Mouse (Mus musculus) midbrain, embryonic 10.5 days (tissue): ENCODE data around the gene Rhox4a2. TPM values are rescaled to one million over a fixed set of nuclear protein-coding genes. Genes with fewer than 3 reads are reported as not detected.
"Not testable (repeated sequence)": the region's sequence is repeated elsewhere in the genome, so short reads cannot be mapped to it uniquely, and the experiment has no call there.

Experiments used
- DNase-seq: peaks from one replicate; pipeline ENCODE4 v3.0.0-alpha.2; 2017; ENCODE audit warnings: low spot score
- H3K27ac ChIP-seq: fragments of 300-500 bp; sonication (generic); replicated peaks from 2 replicates; pipeline ENCODE4 v1.5.1; 2016; ENCODE audit warnings: mild to moderate bottlenecking
- H3K27me3 ChIP-seq: fragments of 300-500 bp; sonication (generic); 2 replicates; pipeline ENCODE4 v1.6.1; 2016; ENCODE audit warnings: low read depth, mild to moderate bottlenecking; ENCODE audit not compliant: poor library complexity, severe bottlenecking
- H3K36me3 ChIP-seq: fragments of 300-500 bp; sonication (generic); 2 replicates; pipeline ENCODE4 v1.6.1; 2016; ENCODE audit warnings: mild to moderate bottlenecking, moderate library complexity
- H3K4me1 ChIP-seq: fragments of 300-500 bp; sonication (generic); 2 replicates; pipeline ENCODE4 v1.6.1; 2016
- H3K4me3 ChIP-seq: fragments of 300-500 bp; sonication (generic); 2 replicates; pipeline ENCODE4 v1.5.1; 2016; ENCODE audit warnings: mild to moderate bottlenecking, moderate library complexity
- H3K9me3 ChIP-seq: fragments of 300-500 bp; sonication (generic); replicated peaks from 2 replicates; pipeline ENCODE4 v1.6.1; 2016; ENCODE audit warnings: mild to moderate bottlenecking
- WGBS: fragments of 180-500 bp; shearing (Covaris S2); methylation state at CpG from one replicate; pipeline ENCODE4 v1.1.7; 2016; 5-methylcytosine and 5-hydroxymethylcytosine counted together
- polyA plus RNA-seq: library from polyadenylated mRNA; unstranded; fragments of >200 nt; fragmentation: Nextera tagmentation; extraction: Ambion mirVana; gene quantifications from 2 replicates; pipeline ENCODE4 v1.2.1, GENCODE M21; 2016

Rhox4a2 gene
- polyA plus RNA-seq, result 0.20 and 0.21 TPM in 2 replicates

GRCm38 (mm10) chrX:37390548-37390947, at the start of gene Rhox4a2:
Gene Rhox4a2, plus strand, starts transcription at chrX:37390848.
- H3K27me3 ChIP-seq, H3K4me1 ChIP-seq, H3K9me3 ChIP-seq, DNase-seq, H3K4me3 ChIP-seq, H3K36me3 ChIP-seq, H3K27ac ChIP-seq: not testable (repeated sequence)
- 96% methylated on average over 9 of the region's 16 CpGs for WGBS

GRCm38 (mm10) chrX:37379728-37380127, 10.9 kb upstream of the Rhox4a2 start, which contains the start of gene Rhox3a2:
Gene Rhox3a2, plus strand, starts transcription at chrX:37380028.
- not testable (repeated sequence) for H3K4me3 ChIP-seq, DNase-seq, H3K4me1 ChIP-seq, H3K9me3 ChIP-seq, H3K27me3 ChIP-seq, H3K27ac ChIP-seq, H3K36me3 ChIP-seq
- WGBS, result no CpG with 5 or more reads among the region's 1 CpGs

GRCm38 (mm10) chrX:37411767-37412166, 21.1 kb downstream of the Rhox4a2 start, which contains the start of gene Rhox2b:
Gene Rhox2b, plus strand, starts transcription at chrX:37412067.
- not testable (repeated sequence) for H3K36me3 ChIP-seq, H3K9me3 ChIP-seq, H3K4me1 ChIP-seq, H3K27ac ChIP-seq, H3K4me3 ChIP-seq, H3K27me3 ChIP-seq, DNase-seq
- no CpG with 5 or more reads among the region's 9 CpGs for WGBS

GRCm38 (mm10) chrX:37432194-37432593, 41.5 kb downstream of the Rhox4a2 start, which contains the start of gene Rhox4b:
Gene Rhox4b, plus strand, starts transcription at chrX:37432494.
- not testable (repeated sequence) for DNase-seq, H3K4me3 ChIP-seq, H3K9me3 ChIP-seq, H3K36me3 ChIP-seq, H3K4me1 ChIP-seq, H3K27me3 ChIP-seq, H3K27ac ChIP-seq
- WGBS, result 91% methylated on average over 15 of the region's 15 CpGs

Other genes starting within 250 kb of the Rhox4a2 start
- gene Akap14, start 222.0 kb upstream of the Rhox4a2 start, polyA plus RNA-seq, result 0.15 and 0.31 TPM in 2 replicates
- gene Ndufa1, start 199.7 kb upstream of the Rhox4a2 start, polyA plus RNA-seq, result 401 and 420 TPM in 2 replicates
- gene Rnf113a1, start 199.6 kb upstream of the Rhox4a2 start, polyA plus RNA-seq, result 13.0 and 14.1 TPM in 2 replicates
- not detected in 2 replicates for gene Gm9, start 179.8 kb upstream of the Rhox4a2 start, polyA plus RNA-seq
- gene Rhox1, start 168.6 kb upstream of the Rhox4a2 start, polyA plus RNA-seq, result not detected in 2 replicates
- 0.26 TPM in 1 of 2 replicates, not detected in the other for gene Rhox2a, start 145.9 kb upstream of the Rhox4a2 start, polyA plus RNA-seq
- not detected in 2 replicates for gene Rhox3a, start 140.9 kb upstream of the Rhox4a2 start, polyA plus RNA-seq
- gene Rhox4a, start 125.5 kb upstream of the Rhox4a2 start, polyA plus RNA-seq, result not detected in 2 replicates
- gene Rhox3a2, start 10.8 kb upstream of the Rhox4a2 start, polyA plus RNA-seq, result not detected in 2 replicates
- not detected in 2 replicates for gene Rhox2b, start 21.2 kb downstream of the Rhox4a2 start, polyA plus RNA-seq
- 0.20 and 0.48 TPM in 2 replicates for gene Rhox4b, start 41.6 kb downstream of the Rhox4a2 start, polyA plus RNA-seq
- gene Rhox2c, start 62.8 kb downstream of the Rhox4a2 start, polyA plus RNA-seq, result 0.57 TPM in 1 of 2 replicates, not detected in the other
- not detected in 2 replicates for gene Rhox3c, start 67.7 kb downstream of the Rhox4a2 start, polyA plus RNA-seq
- not detected in 2 replicates for gene Rhox4c, start 89.5 kb downstream of the Rhox4a2 start, polyA plus RNA-seq
- gene Rhox2d, start 102.6 kb downstream of the Rhox4a2 start, polyA plus RNA-seq, result not detected in 2 replicates
- 0.14 TPM in 1 of 2 replicates, not detected in the other for gene Rhox4d, start 123.5 kb downstream of the Rhox4a2 start, polyA plus RNA-seq
- 0.25 TPM in 1 of 2 replicates, not detected in the other for gene Rhox2e, start 139.6 kb downstream of the Rhox4a2 start, polyA plus RNA-seq
- gene Rhox3e, start 151.2 kb downstream of the Rhox4a2 start, polyA plus RNA-seq, result not detected in 2 replicates
- not detected in 2 replicates for gene Rhox4e, start 166.6 kb downstream of the Rhox4a2 start, polyA plus RNA-seq
- 0.24 TPM in 1 of 2 replicates, not detected in the other for gene Rhox2f, start 180.6 kb downstream of the Rhox4a2 start, polyA plus RNA-seq
- gene Rhox3f, start 190.1 kb downstream of the Rhox4a2 start, polyA plus RNA-seq, result not detected in 2 replicates
- gene Rhox4f, start 216.9 kb downstream of the Rhox4a2 start, polyA plus RNA-seq, result not detected in 2 replicates
- gene Rhox3g, start 237.8 kb downstream of the Rhox4a2 start, polyA plus RNA-seq, result not detected in 2 replicates